Mouse (Mus musculus) adrenal gland (tissue): ENCODE measurements around the gene Glis3.

Experiments
- intact Hi-C: fragments of 180-260 bp; cut with DNase I; formaldehyde crosslinking; loops from one replicate; pipeline ENCODE4 v1.15.1; 2025

Glis3 gene

GRCm38 (mm10) chr19:28608277-28608676 lies 71.6 kb downstream of the Glis3 start:
- intact Hi-C loops: no loop called here

GRCm38 (mm10) chr19:28600866-28601265 lies 79.0 kb downstream of the Glis3 start:
- intact Hi-C loops: no loop called here

GRCm38 (mm10) chr19:28594215-28594614 lies 85.7 kb downstream of the Glis3 start:
- intact Hi-C loops: no loop called here

GRCm38 (mm10) chr19:28592981-28593380 lies 86.9 kb downstream of the Glis3 start:
- intact Hi-C loops: no loop called here

GRCm38 (mm10) chr19:28591736-28592477 lies 88.0 kb downstream of the Glis3 start:
- intact Hi-C loops: no loop called here

GRCm38 (mm10) chr19:28580499-28580898 lies 99.4 kb downstream of the Glis3 start:
- intact Hi-C loops: no loop called here

GRCm38 (mm10) chr19:28579724-28580375 lies 100.0 kb downstream of the Glis3 start:
- intact Hi-C loops: no loop called here

GRCm38 (mm10) chr19:28577023-28577422 lies 102.9 kb downstream of the Glis3 start:
- intact Hi-C loops: no loop called here

- intact Hi-C loops: no loop called here
Observed at GRCm38 (mm10) chr19:28576619-28577018, 103.3 kb downstream of the Glis3 start.

- intact Hi-C loops: no loop called here
Observed at GRCm38 (mm10) chr19:28573641-28574040, 106.2 kb downstream of the Glis3 start.

GRCm38 (mm10) chr19:28569856-28570255 lies 110.0 kb downstream of the Glis3 start:
- intact Hi-C loops: no loop called here

GRCm38 (mm10) chr19:28567100-28567499 lies 112.8 kb downstream of the Glis3 start:
- intact Hi-C loops: no loop called here

- intact Hi-C loops: no loop called here
Observed at GRCm38 (mm10) chr19:28566554-28566953, 113.3 kb downstream of the Glis3 start.

- intact Hi-C loops: no loop called here
Observed at GRCm38 (mm10) chr19:28561697-28562002, 118.2 kb downstream of the Glis3 start.

GRCm38 (mm10) chr19:28560801-28561696 lies 118.8 kb downstream of the Glis3 start:
- intact Hi-C loops: no loop called here

- intact Hi-C loops: loop anchor here (10.0 kb wide), 1 partner anchor 75 kb away; no protein-coding TSS in a partner anchor
Observed at GRCm38 (mm10) chr19:28559836-28560235, 120.0 kb downstream of the Glis3 start.

GRCm38 (mm10) chr19:28559400-28559799 lies 120.5 kb downstream of the Glis3 start:
- intact Hi-C loops: loop anchor here (10.0 kb wide), 1 partner anchor 75 kb away; no protein-coding TSS in a partner anchor

- intact Hi-C loops: loop anchor here (10.0 kb wide), 1 partner anchor 76 kb away; no protein-coding TSS in a partner anchor
Observed at GRCm38 (mm10) chr19:28558661-28559060, 121.2 kb downstream of the Glis3 start.

- intact Hi-C loops: loop anchor here (10.0 kb wide), 1 partner anchor 77 kb away; no protein-coding TSS in a partner anchor
Observed at GRCm38 (mm10) chr19:28557559-28558328, 122.1 kb downstream of the Glis3 start.

GRCm38 (mm10) chr19:28555181-28555929 lies 124.5 kb downstream of the Glis3 start:
- intact Hi-C loops: loop anchor here (10.0 kb wide), 1 partner anchor 79 kb away; no protein-coding TSS in a partner anchor
